7 mouse cellular contexts compared by ENCODE assay signal in genomic region chr16:37011061-37011921, GRCm38 (mm10). TPM values are rescaled to one million over a fixed set of nuclear protein-coding genes. Genes with fewer than 3 reads are reported as not detected.
DNase-seq lines count a peak whose midpoint lies in the region; ATAC-seq and TF ChIP-seq lines count a peak whose summit lies in the region.

Gene Polq, plus strand, starts transcription at chr16:37011786.

- no peaks in the 10 kb centered on the region for H3K9me3 ChIP-seq in embryonic facial prominence, embryonic 10.5 days
- no peaks in the 10 kb centered on the region for H3K9me3 ChIP-seq in intestine, postnatal 0 days (ENCODE audit: control insufficient read depth)
- H3K9me3 ChIP-seq in midbrain, embryonic 12.5 days: no peaks in the 10 kb centered on the region

- H3K27me3 ChIP-seq in embryonic facial prominence, embryonic 10.5 days (replicated peaks; ENCODE audit: low read depth, poor library complexity, severe bottlenecking): no peaks in the 10 kb centered on the region
- H3K27me3 ChIP-seq in intestine, postnatal 0 days (replicated peaks; ENCODE audit: control insufficient read depth, insufficient read depth, low read length): no peaks in the 10 kb centered on the region
- no peaks in the 10 kb centered on the region for H3K27me3 ChIP-seq in midbrain, embryonic 12.5 days
- H3K27me3 ChIP-seq in small intestine, adult 2 months (ENCODE audit: control insufficient read depth, insufficient read depth, low read length): no peaks in the 10 kb centered on the region

- peak within 1 kb of the TSS; percentile 88 for H3K27ac ChIP-seq in embryonic facial prominence, embryonic 10.5 days (replicated peaks)
- no peak within 1 kb of the TSS for H3K27ac ChIP-seq in intestine, postnatal 0 days (ENCODE audit: low read depth, low read length)
- H3K27ac ChIP-seq in midbrain, embryonic 12.5 days (replicated peaks): no peak within 1 kb of the TSS
- H3K27ac ChIP-seq in small intestine, adult 2 months (ENCODE audit: insufficient read depth, low read depth, low read length): no peak within 1 kb of the TSS

- TF ChIP-seq CTCF in intestine, postnatal 0 days (IDR thresholded peaks at IDR 0.05; ENCODE audit: low read depth): no peak
- TF ChIP-seq CTCF in small intestine, adult 2 months (IDR thresholded peaks at IDR 0.05; ENCODE audit: extremely low read depth, insufficient read length, insufficient replicate concordance, low read depth, low read length): no peak

- intact Hi-C loops in left cerebral cortex, postnatal 4 days (cut with DNase I): loop anchor here (10.0 kb wide), 1 partner anchor 126 kb away; no protein-coding TSS in a partner anchor

- peak; percentile 97 for DNase-seq in adrenal gland, postnatal 10 days
- peak; percentile 91 for DNase-seq in embryonic facial prominence, embryonic 10.5 days (ENCODE audit: low spot score)
- peak; percentile 51 for DNase-seq in gonadal fat pad, adult 2 months (ENCODE audit: low read depth)
- peak; percentile 93 for DNase-seq in left cerebral cortex, postnatal 4 days

- peaks cover 16% of the 10 kb centered on the region for H3K4me1 ChIP-seq in embryonic facial prominence, embryonic 10.5 days
- 0 out of 2 replicates have a peak, but pooled peaks cover 6% of the 10 kb centered on the region for H3K4me1 ChIP-seq in intestine, postnatal 0 days (replicated peaks; ENCODE audit: control insufficient read depth, insufficient read depth, low read length)
- peaks cover 16% of the 10 kb centered on the region for H3K4me1 ChIP-seq in midbrain, embryonic 12.5 days
- H3K4me1 ChIP-seq in small intestine, adult 2 months (ENCODE audit: control insufficient read depth, insufficient read depth, insufficient read length, low read length): peaks cover 5% of the 10 kb centered on the region

- H3K9ac ChIP-seq in intestine, postnatal 0 days (ENCODE audit: low read depth, low read length): peak within 1 kb of the TSS; percentile 48
- peak within 1 kb of the TSS; percentile 75 for H3K9ac ChIP-seq in midbrain, embryonic 12.5 days (replicated peaks)

- peaks cover 24% of the 10 kb centered on the region for H3K36me3 ChIP-seq in embryonic facial prominence, embryonic 10.5 days (replicated peaks)
- no peaks in the 10 kb centered on the region for H3K36me3 ChIP-seq in intestine, postnatal 0 days (ENCODE audit: control insufficient read depth, insufficient read depth)
- H3K36me3 ChIP-seq in midbrain, embryonic 12.5 days: no peaks in the 10 kb centered on the region; the same call in 1 of the 2 replicates
- H3K36me3 ChIP-seq in small intestine, adult 2 months (ENCODE audit: control insufficient read depth, insufficient read depth, low read length): no peaks in the 10 kb centered on the region; the same call in 1 of the 2 replicates

- no peak; the same call in 1 of the 2 replicates for TF ChIP-seq POLR2A in small intestine, adult 2 months (IDR thresholded peaks at IDR 0.05; ENCODE audit: low read depth, low read length)

- peak within 1 kb of the TSS; percentile 98 for H3K4me2 ChIP-seq in intestine, postnatal 0 days (replicated peaks; ENCODE audit: low read depth)
- peak within 1 kb of the TSS; percentile 92 for H3K4me2 ChIP-seq in midbrain, embryonic 12.5 days (replicated peaks)

- H3K4me3 ChIP-seq in embryonic facial prominence, embryonic 10.5 days: peak within 1 kb of the TSS; percentile 98
- peak within 1 kb of the TSS; percentile 87 for H3K4me3 ChIP-seq in intestine, postnatal 0 days (ENCODE audit: low read depth, low read length)
- H3K4me3 ChIP-seq in midbrain, embryonic 12.5 days: peak within 1 kb of the TSS; percentile 90
- H3K4me3 ChIP-seq in small intestine, adult 2 months (ENCODE audit: low read depth, low read length): peak within 1 kb of the TSS; percentile 89

- ATAC-seq in intestine, postnatal 0 days: peak; percentile 93
- peak; percentile 97 for ATAC-seq in midbrain, embryonic 12.5 days (ENCODE audit: low FRiP score, low read depth)

- 7% methylated on average over 30 of the region's 30 CpGs for WGBS in embryonic facial prominence, embryonic 10.5 days
- WGBS in intestine, postnatal 0 days: 4% methylated on average over 30 of the region's 30 CpGs
- 7% methylated on average over 30 of the region's 30 CpGs for WGBS in midbrain, embryonic 12.5 days
- WGBS in small intestine, adult 2 months: 2% methylated on average over 30 of the region's 30 CpGs

RNA-seq across cellular contexts. Expression of gene Polq, which starts in this region (rescaled TPM):
- 1 to 10 TPM; 1.4 to 3.7 TPM for total RNA-seq in adrenal gland, postnatal 10 days (2021)
- polyA plus RNA-seq in embryonic facial prominence, embryonic 10.5 days (2016; fragmentation: Nextera tagmentation; extraction: Ambion mirVana): 11.9 and 14.3 TPM in 2 replicates
- 0.18 and 0.20 TPM in 2 replicates for polyA plus RNA-seq in gonadal fat pad, adult 2 months (2012; rRNA removed)
- polyA plus RNA-seq in intestine, postnatal 0 days (2015; fragmentation: Nextera tagmentation; extraction: Ambion mirVana): 1.1 and 1.4 TPM in 2 replicates
- total RNA-seq in left cerebral cortex, postnatal 4 days (2021): 1 to 10 TPM; 3.7 to 4.7 TPM
- polyA plus RNA-seq in midbrain, embryonic 12.5 days (2016; fragmentation: Nextera tagmentation; extraction: Ambion mirVana): 10.3 and 11.1 TPM in 2 replicates
- 0.09 and 0.13 TPM in 2 replicates for polyA plus RNA-seq in small intestine, adult 2 months (2012; rRNA removed)

Comparison
In these comparisons a context has a peak if more than half of its experiments do, and no peak if none do; other contexts are left out.
1. Peak in DNase-seq in gonadal fat pad, adult 2 months; RNA of the gene not detected or under 1 TPM.